Mouse (Mus musculus): ENCODE results near the gene H2al1b.
"Not testable (repeated sequence)": the region's sequence is repeated elsewhere in the genome, so short reads cannot be mapped to it uniquely, and the experiment has no call there.

H2al1b gene

DNA sequence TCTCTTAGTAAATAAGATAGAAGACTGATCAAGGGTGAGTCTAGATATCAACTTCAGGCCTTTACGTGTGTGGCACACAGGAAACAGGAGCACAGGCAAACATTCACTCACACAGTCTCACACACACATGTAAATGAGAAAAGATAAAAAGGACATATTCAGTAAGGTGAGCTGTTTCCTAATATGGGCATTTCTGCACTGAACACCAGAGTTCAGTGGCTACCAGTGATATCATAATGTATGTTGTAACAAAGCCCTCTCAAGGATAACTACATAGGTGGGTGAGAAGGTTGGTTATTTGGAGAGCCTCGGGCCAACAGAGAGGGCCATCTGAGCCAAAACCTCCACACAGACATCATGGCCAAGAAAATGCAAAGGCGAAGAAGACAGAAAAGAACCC, at the start of gene H2al1b:
Gene H2al1b, plus strand, starts transcription at position 301 of the 400 bp plus-strand sequence.
- DNase-seq (ENCODE audit: low spot score), result not testable (repeated sequence)

DNA sequence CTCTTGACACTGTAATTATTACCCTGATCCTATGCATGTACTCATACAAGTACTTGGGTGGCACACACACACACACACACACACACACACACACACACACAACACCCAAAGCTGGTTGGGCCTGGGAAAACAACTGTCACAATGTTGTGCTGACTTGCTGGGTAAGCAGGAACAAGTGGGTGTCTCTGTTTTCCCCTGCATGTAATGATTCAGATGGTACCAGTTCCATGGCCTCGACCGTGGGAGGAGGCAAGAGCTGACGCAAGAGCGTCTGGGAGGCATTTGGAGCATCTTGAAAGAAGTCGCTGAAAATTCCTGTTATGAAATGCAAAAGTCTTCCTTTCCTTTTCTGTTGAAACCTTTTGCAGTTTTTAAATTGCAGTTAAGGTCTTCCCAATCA, 48.2 kb upstream of the H2al1b start:
- no peak for DNase-seq (ENCODE audit: low spot score)

DNA sequence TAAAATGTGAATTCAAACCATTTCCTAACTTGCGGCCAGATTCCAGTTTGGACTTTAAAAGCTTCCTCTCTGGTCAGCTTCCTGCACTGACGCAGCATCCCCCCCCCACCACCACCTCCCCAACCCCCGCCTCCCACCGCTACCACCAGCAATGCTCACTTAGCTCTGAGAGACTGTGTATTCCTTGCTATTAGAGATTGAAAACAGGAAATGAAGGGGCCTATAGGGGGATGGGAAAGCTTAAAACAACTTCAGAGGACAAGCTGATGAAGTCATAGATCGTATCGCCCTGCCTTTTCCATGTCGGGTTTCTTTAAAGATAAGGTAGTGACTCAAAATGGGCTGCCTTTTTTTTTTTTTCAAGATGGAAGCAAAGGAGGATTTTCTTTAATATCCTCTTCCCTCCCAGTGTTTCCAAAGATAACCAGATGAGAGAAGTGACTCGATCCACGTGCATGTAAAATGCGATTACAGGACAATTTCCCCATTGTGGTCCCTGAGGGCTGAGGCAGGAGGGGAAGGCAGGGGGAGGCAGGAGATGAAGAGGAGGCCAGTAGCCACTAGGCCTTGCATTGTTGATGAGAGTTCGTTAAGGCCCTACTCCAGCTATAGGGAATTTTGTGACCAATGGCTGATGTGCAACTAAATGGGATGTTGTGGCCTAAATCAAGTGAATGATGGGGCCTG, 47.6 kb upstream of the H2al1b start:
- no peak for DNase-seq (ENCODE audit: low spot score)

DNA sequence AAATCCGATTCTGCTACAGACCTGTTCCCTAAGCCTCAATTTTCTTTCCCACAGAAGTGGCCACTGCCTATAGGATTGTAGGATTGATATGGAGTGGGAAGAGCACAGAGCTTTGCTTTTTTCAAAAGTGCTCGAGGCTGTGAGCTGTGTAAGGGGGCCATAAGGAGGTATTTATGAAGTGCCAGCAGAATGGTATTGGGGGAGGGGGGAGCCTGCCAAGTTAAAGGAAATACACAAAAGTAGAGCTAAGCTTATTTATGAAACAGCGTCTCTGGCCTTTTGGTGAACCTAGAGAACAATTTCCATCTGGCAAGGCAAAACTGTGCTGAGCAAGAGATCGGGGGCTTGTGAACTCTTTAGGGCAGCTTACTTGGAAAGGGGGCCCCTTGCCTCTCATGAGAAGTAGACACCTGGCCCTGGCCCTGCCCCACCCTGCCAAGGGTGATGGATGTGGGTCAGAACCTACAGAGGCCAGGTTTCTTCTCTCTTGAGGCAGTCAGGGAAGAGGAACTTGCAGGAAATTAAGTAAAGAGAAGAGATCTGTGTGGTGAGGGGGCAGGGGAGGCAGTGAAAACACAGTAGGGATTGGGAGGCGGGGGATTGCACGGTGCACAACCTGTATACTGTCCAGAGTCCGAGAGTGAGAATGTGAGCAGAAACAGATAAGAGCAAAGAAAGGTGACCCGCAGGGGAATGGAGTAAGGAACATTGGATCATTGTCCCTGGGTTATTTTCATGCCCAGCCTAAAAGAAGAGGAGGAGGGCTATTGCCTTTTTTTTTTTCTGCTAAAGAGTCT, 46.5 kb upstream of the H2al1b start:
- no peak for DNase-seq (ENCODE audit: low spot score)

DNA sequence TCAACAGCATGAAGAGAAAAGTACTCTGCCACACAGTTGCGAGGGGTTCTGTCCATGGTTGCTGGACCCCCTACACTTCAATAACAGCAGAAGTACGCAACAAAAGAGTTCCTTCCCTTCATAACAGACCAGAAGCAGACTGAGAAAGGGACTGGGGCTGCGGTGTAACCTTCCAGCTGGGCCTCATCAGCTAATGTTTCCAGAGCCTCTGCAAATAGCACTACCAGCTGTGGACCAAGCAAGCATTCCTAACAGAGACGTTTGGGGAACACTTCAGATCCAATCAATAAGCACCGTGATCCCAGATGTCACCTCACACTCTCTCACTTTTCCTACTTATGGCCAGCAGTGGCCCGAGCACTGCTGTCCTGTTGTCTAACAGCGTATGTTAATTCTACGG, 37.3 kb upstream of the H2al1b start:
- DNase-seq (ENCODE audit: low spot score), result no peak

DNA sequence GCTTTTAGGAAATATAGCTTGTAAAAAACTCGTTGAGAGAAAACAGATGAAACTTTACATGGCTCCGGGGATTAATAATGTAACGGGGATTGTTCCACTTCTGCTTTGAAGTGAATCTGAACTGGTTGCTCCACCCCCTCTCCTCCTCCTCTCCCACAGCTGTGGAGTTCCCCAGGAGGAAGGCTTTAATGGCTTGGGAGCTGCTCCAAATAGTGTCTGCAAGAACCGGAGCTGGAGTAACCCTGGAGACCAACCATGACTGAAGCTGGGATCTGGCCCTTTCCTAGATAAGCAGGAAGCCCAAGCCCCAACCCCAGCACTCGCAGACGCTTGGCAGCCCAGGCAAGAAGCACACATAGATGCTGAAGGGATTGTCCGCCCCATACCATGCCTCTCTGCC, 34.4 kb upstream of the H2al1b start:
- no peak for DNase-seq (ENCODE audit: low spot score)

DNA sequence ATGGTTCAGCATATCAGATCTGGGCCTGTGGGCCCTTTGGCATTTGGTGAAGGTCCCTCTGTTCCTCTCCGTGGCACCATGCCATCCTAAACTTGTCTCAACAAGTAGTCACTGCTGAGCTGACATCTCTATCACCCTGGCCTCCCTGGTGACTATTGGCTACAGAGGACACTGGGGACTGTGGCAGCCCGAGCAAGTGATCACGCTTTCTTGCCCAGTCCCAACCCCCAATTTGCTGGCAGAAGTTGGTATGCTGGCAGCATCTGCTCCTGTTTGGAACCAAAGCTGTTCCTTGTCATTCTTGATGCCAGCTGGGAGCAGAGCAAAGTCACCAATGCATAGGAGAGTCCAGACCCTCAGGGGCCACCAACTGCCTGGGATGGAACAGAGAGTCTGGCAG, 33.2 kb upstream of the H2al1b start:
- DNase-seq (ENCODE audit: low spot score), result no peak

DNA sequence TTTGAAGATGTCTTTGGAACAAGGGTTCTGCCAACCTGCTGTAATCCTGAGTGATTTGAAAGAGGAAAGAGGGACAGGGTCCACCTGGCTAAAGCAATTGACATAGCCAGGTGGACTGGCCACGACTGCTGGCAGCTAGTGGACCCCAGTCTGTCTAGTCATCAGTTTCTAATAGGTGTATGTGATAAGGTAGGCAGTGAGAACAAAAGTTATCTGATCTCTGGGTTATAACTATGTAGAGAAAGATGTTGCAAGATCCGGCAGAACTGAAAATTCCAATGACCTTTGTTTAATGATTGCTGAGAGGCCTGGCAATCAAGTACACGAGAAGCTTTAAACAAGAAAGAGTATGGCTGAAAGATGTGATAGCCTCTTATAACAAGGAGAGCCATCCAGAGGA, 29.0 kb upstream of the H2al1b start:
- no peak for DNase-seq (ENCODE audit: low spot score)

DNA sequence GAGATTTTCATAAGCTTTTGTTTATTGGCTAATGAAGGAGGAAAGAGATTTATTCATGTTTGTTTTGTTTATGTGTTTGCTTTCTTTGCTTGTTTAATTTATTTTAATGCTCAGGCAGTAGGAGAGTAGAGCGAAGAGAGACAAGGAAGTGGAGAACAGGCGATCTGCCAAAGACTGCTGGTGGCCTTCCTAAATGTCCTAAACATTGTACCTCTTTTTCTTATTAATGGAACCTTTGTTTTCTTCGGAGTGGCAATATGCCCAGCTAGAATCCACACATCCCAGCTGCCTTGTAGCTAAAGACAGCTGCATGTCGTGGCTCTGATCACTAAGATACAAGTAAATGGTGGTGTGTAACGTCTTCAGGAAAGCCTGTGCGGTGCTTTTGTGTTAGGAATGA, 25.1 kb upstream of the H2al1b start:
- DNase-seq (ENCODE audit: low spot score), result no peak

DNA sequence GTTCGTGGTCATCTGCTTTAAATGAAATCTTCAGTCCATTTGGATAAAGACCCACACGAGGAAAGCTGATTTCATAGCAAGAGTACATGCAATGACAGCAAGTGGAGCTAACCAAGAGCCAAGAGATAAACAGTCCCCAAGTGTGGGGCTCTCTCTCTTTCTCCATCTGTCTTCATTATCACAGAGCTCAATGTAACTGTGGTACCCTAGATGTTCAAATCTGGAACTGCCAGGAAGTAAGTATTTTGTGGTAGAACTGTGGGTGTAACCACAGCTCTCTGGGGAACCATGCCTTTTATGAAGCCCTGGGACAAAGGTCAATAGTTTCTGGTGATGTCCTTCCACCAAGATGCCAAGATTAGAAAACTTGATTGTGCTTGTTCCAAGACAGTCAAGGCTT, 21.5 kb upstream of the H2al1b start:
- no peak for DNase-seq (ENCODE audit: low spot score)

DNA sequence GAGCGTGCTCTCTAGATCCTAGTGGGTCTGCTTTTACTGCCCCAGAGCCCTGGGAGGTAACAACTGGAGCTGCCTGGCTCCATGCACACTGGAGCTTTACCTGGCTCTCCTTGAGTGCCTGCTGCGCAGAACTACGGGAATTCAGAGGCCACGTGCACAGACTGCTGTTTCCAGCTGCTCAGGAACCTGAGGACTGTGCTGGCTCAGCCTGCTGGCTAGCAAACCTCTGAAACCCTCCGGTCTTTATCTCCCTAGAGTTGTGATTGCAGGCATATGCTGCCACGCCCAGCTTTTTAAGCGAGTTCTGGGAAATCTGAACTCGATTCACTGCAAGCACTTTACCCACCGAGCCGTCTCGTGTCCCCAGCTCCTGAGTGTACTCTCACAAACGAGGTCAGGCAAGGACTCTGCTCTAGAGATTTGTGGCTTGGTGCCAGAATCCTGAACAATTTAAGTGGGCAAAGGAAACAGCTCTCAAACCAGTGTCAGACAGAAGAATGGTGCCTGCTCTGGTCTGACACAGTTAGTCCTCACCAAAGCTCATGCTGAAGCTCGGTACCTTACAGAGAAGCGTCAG, 13.8 kb upstream of the H2al1b start:
- DNase-seq (ENCODE audit: low spot score), result no peak

DNA sequence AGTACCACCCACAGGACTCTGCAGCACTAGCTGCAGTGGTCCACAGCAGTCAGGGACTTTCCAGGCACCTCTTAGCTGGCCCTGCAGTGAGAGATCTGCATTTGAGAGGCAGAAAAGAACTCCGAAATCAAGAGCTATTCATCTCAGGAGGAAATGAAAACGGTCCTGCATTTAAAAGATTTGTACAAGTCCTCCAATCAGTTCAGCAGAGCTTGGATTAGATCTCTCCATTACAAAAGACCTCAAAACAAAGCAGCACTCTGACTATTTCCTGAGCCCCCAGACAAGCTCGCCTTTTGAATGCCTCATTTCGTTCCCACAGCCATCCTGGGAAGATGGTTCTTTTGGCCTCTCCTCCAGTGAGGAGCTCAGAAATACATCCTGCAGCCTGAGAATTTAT, 13.0 kb upstream of the H2al1b start:
- DNase-seq (ENCODE audit: low spot score), result no peak

DNA sequence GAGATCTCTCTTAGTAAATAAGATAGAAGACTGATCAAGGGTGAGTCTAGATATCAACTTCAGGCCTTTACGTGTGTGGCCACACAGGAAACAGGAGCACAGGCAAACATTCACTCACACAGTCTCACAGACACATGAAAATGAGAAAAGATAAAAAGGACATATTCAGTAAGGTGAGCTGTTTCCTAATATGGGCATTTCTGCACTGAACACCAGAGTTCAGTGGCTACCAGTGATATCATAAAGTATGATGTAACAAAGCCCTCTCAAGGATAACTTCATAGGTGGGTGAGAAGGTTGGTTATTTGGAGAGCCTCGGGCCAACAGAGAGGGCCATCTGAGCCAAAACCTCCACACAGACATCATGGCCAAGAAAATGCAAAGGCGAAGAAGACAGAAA, 3.3 kb upstream of the H2al1b start, which contains the start of gene H2al1a:
Gene H2al1a, plus strand, starts transcription at position 301 of the 400 bp plus-strand sequence.
- DNase-seq (ENCODE audit: low spot score), result not testable (repeated sequence)

DNA sequence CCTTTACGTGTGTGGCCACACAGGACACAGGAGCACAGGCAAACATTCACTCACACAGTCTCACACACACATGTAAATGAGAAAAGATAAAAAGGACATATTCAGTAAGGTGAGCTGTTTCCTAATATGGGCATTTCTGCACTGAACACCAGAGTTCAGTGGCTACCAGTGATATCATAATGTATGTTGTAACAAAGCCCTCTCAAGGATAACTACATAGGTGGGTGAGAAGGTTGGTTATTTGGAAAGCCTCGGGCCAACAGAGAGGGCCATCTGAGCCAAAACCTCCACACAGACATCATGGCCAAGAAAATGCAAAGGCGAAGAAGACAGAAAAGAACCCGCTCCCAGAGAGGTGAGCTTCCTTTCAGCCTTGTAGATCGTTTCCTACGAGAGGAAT, 3.1 kb downstream of the H2al1b start, which contains the start of gene H2al1c:
Gene H2al1c, plus strand, starts transcription at position 301 of the 400 bp plus-strand sequence.
- not testable (repeated sequence) for DNase-seq (ENCODE audit: low spot score)

DNA sequence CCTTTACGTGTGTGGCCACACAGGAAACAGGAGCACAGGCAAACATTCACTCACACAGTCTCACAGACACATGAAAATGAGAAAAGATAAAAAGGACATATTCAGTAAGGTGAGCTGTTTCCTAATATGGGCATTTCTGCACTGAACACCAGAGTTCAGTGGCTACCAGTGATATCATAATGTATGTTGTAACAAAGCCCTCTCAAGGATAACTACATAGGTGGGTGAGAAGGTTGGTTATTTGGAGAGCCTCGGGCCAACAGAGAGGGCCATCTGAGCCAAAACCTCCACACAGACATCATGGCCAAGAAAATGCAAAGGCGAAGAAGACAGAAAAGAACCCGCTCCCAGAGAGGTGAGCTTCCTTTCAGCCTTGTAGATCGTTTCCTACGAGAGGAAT, 6.3 kb downstream of the H2al1b start, which contains the start of gene H2al1d:
Gene H2al1d, plus strand, starts transcription at position 301 of the 400 bp plus-strand sequence.
- DNase-seq (ENCODE audit: low spot score), result not testable (repeated sequence)

DNA sequence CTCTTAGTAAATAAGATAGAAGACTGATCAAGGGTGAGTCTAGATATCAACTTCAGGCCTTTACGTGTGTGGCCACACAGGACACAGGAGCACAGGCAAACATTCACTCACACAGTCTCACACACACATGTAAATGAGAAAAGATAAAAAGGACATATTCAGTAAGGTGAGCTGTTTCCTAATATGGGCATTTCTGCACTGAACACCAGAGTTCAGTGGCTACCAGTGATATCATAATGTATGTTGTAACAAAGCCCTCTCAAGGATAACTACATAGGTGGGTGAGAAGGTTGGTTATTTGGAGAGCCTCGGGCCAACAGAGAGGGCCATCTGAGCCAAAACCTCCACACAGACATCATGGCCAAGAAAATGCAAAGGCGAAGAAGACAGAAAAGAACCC, 9.4 kb downstream of the H2al1b start, which contains the start of gene H2al1e:
Gene H2al1e, plus strand, starts transcription at position 301 of the 400 bp plus-strand sequence.
- not testable (repeated sequence) for DNase-seq (ENCODE audit: low spot score)

DNA sequence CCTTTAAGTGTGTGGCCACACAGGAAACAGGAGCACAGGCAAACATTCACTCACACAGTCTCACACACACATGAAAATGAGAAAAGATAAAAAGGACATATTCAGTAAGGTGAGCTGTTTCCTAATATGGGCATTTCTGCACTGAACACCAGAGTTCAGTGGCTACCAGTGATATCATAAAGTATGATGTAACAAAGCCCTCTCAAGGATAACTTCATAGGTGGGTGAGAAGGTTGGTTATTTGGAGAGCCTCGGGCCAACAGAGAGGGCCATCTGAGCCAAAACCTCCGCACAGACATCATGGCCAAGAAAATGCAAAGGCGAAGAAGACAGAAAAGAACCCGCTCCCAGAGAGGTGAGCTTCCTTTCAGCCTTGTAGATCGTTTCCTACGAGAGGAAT, 12.6 kb downstream of the H2al1b start, which contains the start of gene H2al1f:
Gene H2al1f, plus strand, starts transcription at position 301 of the 400 bp plus-strand sequence.
- not testable (repeated sequence) for DNase-seq (ENCODE audit: low spot score)

DNA sequence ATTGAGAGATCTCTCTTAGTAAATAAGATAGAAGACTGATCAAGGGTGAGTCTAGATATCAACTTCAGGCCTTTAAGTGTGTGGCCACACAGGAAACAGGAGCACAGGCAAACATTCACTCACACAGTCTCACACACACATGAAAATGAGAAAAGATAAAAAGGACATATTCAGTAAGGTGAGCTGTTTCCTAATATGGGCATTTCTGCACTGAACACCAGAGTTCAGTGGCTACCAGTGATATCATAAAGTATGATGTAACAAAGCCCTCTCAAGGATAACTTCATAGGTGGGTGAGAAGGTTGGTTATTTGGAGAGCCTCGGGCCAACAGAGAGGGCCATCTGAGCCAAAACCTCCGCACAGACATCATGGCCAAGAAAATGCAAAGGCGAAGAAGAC, 15.7 kb downstream of the H2al1b start, which contains the start of gene H2al1g:
Gene H2al1g, plus strand, starts transcription at position 301 of the 400 bp plus-strand sequence.
- not testable (repeated sequence) for DNase-seq (ENCODE audit: low spot score)

DNA sequence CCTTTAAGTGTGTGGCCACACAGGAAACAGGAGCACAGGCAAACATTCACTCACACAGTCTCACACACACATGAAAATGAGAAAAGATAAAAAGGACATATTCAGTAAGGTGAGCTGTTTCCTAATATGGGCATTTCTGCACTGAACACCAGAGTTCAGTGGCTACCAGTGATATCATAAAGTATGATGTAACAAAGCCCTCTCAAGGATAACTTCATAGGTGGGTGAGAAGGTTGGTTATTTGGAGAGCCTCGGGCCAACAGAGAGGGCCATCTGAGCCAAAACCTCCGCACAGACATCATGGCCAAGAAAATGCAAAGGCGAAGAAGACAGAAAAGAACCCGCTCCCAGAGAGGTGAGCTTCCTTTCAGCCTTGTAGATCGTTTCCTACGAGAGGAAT, 19.0 kb downstream of the H2al1b start, which contains the start of gene H2al1h:
Gene H2al1h, plus strand, starts transcription at position 301 of the 400 bp plus-strand sequence.
- DNase-seq (ENCODE audit: low spot score), result not testable (repeated sequence)

DNA sequence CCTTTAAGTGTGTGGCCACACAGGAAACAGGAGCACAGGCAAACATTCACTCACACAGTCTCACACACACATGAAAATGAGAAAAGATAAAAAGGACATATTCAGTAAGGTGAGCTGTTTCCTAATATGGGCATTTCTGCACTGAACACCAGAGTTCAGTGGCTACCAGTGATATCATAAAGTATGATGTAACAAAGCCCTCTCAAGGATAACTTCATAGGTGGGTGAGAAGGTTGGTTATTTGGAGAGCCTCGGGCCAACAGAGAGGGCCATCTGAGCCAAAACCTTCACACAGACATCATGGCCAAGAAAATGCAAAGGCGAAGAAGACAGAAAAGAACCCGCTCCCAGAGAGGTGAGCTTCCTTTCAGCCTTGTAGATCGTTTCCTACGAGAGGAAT, 22.1 kb downstream of the H2al1b start, which contains the start of gene H2al1i:
Gene H2al1i, plus strand, starts transcription at position 301 of the 400 bp plus-strand sequence.
- not testable (repeated sequence) for DNase-seq (ENCODE audit: low spot score)

DNA sequence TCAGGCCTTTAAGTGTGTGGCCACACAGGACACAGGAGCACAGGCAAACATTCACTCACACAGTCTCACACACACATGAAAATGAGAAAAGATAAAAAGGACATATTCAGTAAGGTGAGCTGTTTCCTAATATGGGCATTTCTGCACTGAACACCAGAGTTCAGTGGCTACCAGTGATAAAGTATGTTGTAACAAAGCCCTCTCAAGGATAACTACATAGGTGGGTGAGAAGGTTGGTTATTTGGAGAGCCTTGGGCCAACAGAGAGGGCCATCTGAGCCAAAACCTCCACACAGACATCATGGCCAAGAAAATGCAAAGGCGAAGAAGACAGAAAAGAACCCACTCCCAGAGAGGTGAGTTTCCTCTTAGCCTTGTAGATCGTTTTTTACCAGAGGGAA, 25.3 kb downstream of the H2al1b start, which contains the start of gene H2al1j:
Gene H2al1j, plus strand, starts transcription at position 301 of the 400 bp plus-strand sequence.
- DNase-seq (ENCODE audit: low spot score), result not testable (repeated sequence)

DNA sequence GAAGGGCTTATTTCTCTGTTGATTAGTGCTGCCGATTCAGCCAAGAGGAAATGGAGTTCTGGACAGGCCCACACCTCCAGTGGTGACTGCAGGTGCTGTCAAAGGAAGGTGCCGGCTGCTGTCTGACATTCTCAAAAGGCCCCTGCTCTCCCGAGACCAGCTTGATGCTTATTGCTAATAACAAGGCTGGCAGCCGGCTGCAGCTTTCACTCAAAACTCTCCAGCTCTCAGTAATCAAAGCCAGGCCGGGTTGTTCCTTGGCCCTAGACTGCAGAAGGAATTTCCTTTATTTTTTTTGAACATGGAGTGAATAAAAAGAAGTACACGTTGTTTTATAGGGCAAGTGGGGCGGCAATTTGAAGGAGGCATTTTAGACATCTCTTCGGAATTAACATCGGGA, 43.5 kb downstream of the H2al1b start:
- DNase-seq (ENCODE audit: low spot score), result no peak
